10 mouse cellular contexts compared by ENCODE assay signal in the genomic region with DNA sequence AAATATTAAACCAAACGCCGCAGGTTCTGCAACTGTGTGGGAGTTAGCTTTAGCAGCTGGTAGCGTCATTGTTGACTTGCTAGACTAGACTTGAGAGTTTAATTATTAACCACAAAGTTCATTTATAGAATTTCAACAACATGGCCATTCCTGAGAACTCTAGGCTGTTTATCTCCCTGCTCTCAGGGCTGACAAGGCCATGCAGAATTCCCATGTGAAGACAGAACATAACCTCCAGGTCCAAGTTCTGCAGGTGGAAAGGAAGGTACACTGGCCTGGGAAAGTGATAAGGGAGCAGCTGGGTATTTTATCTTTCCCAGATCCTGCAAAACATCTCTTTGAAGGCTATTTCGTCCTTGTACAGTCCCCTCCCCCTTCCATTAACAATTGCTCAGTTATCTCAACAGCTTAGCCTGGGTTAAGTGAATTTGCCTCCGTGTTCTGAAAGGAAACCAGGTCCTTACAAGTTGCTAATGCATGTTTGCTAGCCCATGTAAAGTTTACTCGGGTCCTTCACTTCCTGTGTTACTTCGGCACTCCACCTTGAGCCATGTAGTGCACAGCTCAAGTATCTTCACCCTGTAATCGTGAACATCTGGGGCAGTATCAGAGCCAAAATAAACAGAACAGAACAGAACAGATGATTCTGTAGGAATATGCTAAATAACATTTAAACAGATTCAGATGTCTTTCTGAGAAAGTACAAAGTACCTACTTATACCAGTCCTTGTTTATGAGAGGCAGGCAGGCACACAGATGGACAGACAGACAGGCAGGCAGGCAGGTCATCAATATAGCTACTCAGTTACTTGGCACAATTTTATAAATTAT.
DNase-seq lines count a peak whose midpoint lies in the region; ATAC-seq and TF ChIP-seq lines count a peak whose summit lies in the region.
"Had no signal": no experiment of that assay in that cellular context is flagged by ENCODE, and none has a peak within 500 bp of the region (broad histone marks: within the 10 kb centered on the region; RNA-seq: fewer than 3 reads in every experiment).

No protein-coding gene starts in this region.

- H3K9me3 ChIP-seq in lung, embryonic 14.5 days (ENCODE audit: low read depth, low read length), result no peaks in the 10 kb centered on the region
- H3K9me3 ChIP-seq in embryonic facial prominence, embryonic 15.5 days (replicated peaks), result no peaks in the 10 kb centered on the region
- H3K9me3 ChIP-seq: hindbrain, embryonic 10.5 days had no signal

- peak overlapping the region; percentile 33; the same call in 1 of the 2 replicates for H3K4me2 ChIP-seq in lung, embryonic 14.5 days
- 0 out of 2 replicates have a peak overlapping the region, but pooled peaks have one; percentile 10 for H3K4me2 ChIP-seq in embryonic facial prominence, embryonic 15.5 days (replicated peaks)

- peak; percentile 8 for DNase-seq in lung, embryonic 14.5 days
- DNase-seq in lung, postnatal 10 days, result no peak
- peak; percentile 44 for DNase-seq in kidney, postnatal 14 days
- no peak for DNase-seq in left cerebral cortex, adult 8-10 months (ENCODE audit: low spot score in 2 of 2)
- DNase-seq in urinary bladder, adult 2 months (ENCODE audit: low spot score), result no peak
- DNase-seq in gastrocnemius, postnatal 25 days, result no peak
- DNase-seq: cerebellum, postnatal 10 days had no signal

- H3K27me3 ChIP-seq in lung, embryonic 14.5 days (ENCODE audit: insufficient read depth, low read length), result no peaks in the 10 kb centered on the region
- H3K27me3 ChIP-seq in embryonic facial prominence, embryonic 15.5 days, result no peaks in the 10 kb centered on the region
- H3K27me3 ChIP-seq in small intestine, adult 2 months (ENCODE audit: control insufficient read depth, insufficient read depth, low read length), result no peaks in the 10 kb centered on the region

- TF ChIP-seq POLR2A in small intestine, adult 2 months (IDR thresholded peaks at IDR 0.05; ENCODE audit: low read depth, low read length), result no peak

- ATAC-seq in lung, embryonic 14.5 days (ENCODE audit: insufficient read depth), result peak; percentile 61
- 0 out of 2 replicates have a peak, but pooled peaks have one; percentile 43 for ATAC-seq in embryonic facial prominence, embryonic 15.5 days (ENCODE audit: insufficient number of reproducible peaks, low FRiP score, low TSS enrichment, low read depth)

- H3K36me3 ChIP-seq in lung, embryonic 14.5 days (ENCODE audit: insufficient read depth), result no peaks in the 10 kb centered on the region
- no peaks in the 10 kb centered on the region for H3K36me3 ChIP-seq in embryonic facial prominence, embryonic 15.5 days
- no peaks in the 10 kb centered on the region for H3K36me3 ChIP-seq in small intestine, adult 2 months (ENCODE audit: control insufficient read depth, insufficient read depth, low read length)
- H3K36me3 ChIP-seq: hindbrain, embryonic 10.5 days had no signal

- no peak overlapping the region for H3K4me3 ChIP-seq in lung, embryonic 14.5 days (ENCODE audit: low read depth, low read length)
- no peak overlapping the region for H3K4me3 ChIP-seq in embryonic facial prominence, embryonic 15.5 days (replicated peaks)
- H3K4me3 ChIP-seq in small intestine, adult 2 months (ENCODE audit: low read depth, low read length), result no peak overlapping the region
- H3K4me3 ChIP-seq: hindbrain, embryonic 10.5 days had no signal

- 23% methylated on average over 8 of the region's 8 CpGs for WGBS in lung, embryonic 14.5 days
- WGBS in embryonic facial prominence, embryonic 15.5 days, result 42% methylated on average over 8 of the region's 8 CpGs
- 15% methylated on average over 8 of the region's 8 CpGs for WGBS in small intestine, adult 2 months

- TF ChIP-seq CTCF in lung, embryonic 14.5 days (IDR thresholded peaks at IDR 0.05; ENCODE audit: low read depth), result no peak
- TF ChIP-seq CTCF in small intestine, adult 2 months (IDR thresholded peaks at IDR 0.05; ENCODE audit: extremely low read depth, insufficient read length, insufficient replicate concordance, low read depth, low read length), result no peak

- H3K9ac ChIP-seq in lung, embryonic 14.5 days, result no peak overlapping the region; the same call in 1 of the 2 replicates
- no peak overlapping the region for H3K9ac ChIP-seq in embryonic facial prominence, embryonic 15.5 days

- H3K4me1 ChIP-seq in lung, embryonic 14.5 days (ENCODE audit: insufficient read depth), result peaks cover 13% of the 10 kb centered on the region
- H3K4me1 ChIP-seq in embryonic facial prominence, embryonic 15.5 days, result no peaks in the 10 kb centered on the region
- peaks cover 4% of the 10 kb centered on the region; the same call in 1 of the 2 replicates for H3K4me1 ChIP-seq in small intestine, adult 2 months (ENCODE audit: control insufficient read depth, insufficient read depth, insufficient read length, low read length)
- H3K4me1 ChIP-seq: hindbrain, embryonic 10.5 days had no signal

- H3K27ac ChIP-seq in lung, embryonic 14.5 days (ENCODE audit: low read depth), result no peak overlapping the region
- peak overlapping the region; percentile 40 for H3K27ac ChIP-seq in embryonic facial prominence, embryonic 15.5 days (replicated peaks)
- H3K27ac ChIP-seq in small intestine, adult 2 months (ENCODE audit: insufficient read depth, low read depth, low read length), result peak overlapping the region; percentile 73
- H3K27ac ChIP-seq: hindbrain, embryonic 10.5 days had no signal

Comparison
In these comparisons a context has a peak if more than half of its experiments do, and no peak if none do; other contexts are left out.
1. DNase-seq: peak in lung, embryonic 14.5 days (single experiment) and kidney, postnatal 14 days (single experiment); none in lung, postnatal 10 days (single experiment), left cerebral cortex, adult 8-10 months (0 of 2), urinary bladder, adult 2 months (single experiment) and gastrocnemius, postnatal 25 days (single experiment).